In genomic region chr1:135583081-135583677, GRCm38 (mm10) we compare ENCODE assay signal across 8 mouse cellular contexts. TPM values are rescaled to one million over a fixed set of nuclear protein-coding genes. Genes with fewer than 3 reads are reported as not detected.
A peak's percentile ranks its signal among the peaks of the same experiment; 100 is the strongest.
DNase-seq lines count a peak whose midpoint lies in the region; ATAC-seq lines count a peak whose summit lies in the region.

No protein-coding gene starts in this region.

- H3K27ac ChIP-seq in hindbrain, embryonic 13.5 days, result peak overlapping the region; percentile 95
- no peak overlapping the region for H3K27ac ChIP-seq in neural tube, embryonic 11.5 days (ENCODE audit: low read depth, low read length)

- 5% methylated on average over 15 of the region's 15 CpGs for WGBS in hindbrain, embryonic 13.5 days
- 5% methylated on average over 15 of the region's 15 CpGs for WGBS in neural tube, embryonic 11.5 days

- H3K4me1 ChIP-seq in hindbrain, embryonic 13.5 days (replicated peaks), result peaks cover 76% of the 10 kb centered on the region
- H3K4me1 ChIP-seq in neural tube, embryonic 11.5 days (ENCODE audit: control insufficient read depth, insufficient read depth, low read length), result peaks cover 48% of the 10 kb centered on the region

- ATAC-seq in hindbrain, embryonic 13.5 days (ENCODE audit: low FRiP score), result peak; percentile 67
- ATAC-seq in neural tube, embryonic 11.5 days (ENCODE audit: insufficient read depth, low FRiP score, low TSS enrichment), result peak; percentile 32
- no peak for ATAC-seq in erythroblast, adult 5-6 weeks (replicated peaks; ENCODE audit: low FRiP score, poor library complexity, severe bottlenecking)
- ATAC-seq in granulocyte monocyte progenitor cell, adult 5-6 weeks (replicated peaks; ENCODE audit: poor library complexity, severe bottlenecking), result no peak

- no peaks in the 10 kb centered on the region for H3K9me3 ChIP-seq in hindbrain, embryonic 13.5 days
- H3K9me3 ChIP-seq in neural tube, embryonic 11.5 days (ENCODE audit: control insufficient read depth, low read length), result no peaks in the 10 kb centered on the region

- H3K4me2 ChIP-seq in hindbrain, embryonic 13.5 days, result peak overlapping the region; percentile 89
- peak overlapping the region; percentile 85 for H3K4me2 ChIP-seq in neural tube, embryonic 11.5 days (ENCODE audit: low read depth)

- H3K4me3 ChIP-seq in hindbrain, embryonic 13.5 days, result peak overlapping the region; percentile 71
- H3K4me3 ChIP-seq in neural tube, embryonic 11.5 days (ENCODE audit: low read depth, low read length), result peak overlapping the region; percentile 57

- H3K27me3 ChIP-seq in hindbrain, embryonic 13.5 days, result no peaks in the 10 kb centered on the region
- no peaks in the 10 kb centered on the region for H3K27me3 ChIP-seq in neural tube, embryonic 11.5 days (ENCODE audit: control insufficient read depth, insufficient read depth, low read length)

- DNase-seq in testis, postnatal 10 days (ENCODE audit: low spot score), result peak; percentile 73
- DNase-seq in testis, postnatal 14 days (ENCODE audit: low spot score), result no peak
- peak; percentile 61 to 75 for DNase-seq in frontal cortex, postnatal 10 days (ENCODE audit: low spot score in 2 of 2)
- peak; percentile 73 for DNase-seq in left cerebral cortex, postnatal 4 days
- DNase-seq in neural tube, embryonic 11.5 days (ENCODE audit: low spot score), result peak; percentile 78

- H3K36me3 ChIP-seq in hindbrain, embryonic 13.5 days, result peaks cover 7% of the 10 kb centered on the region
- H3K36me3 ChIP-seq in neural tube, embryonic 11.5 days (ENCODE audit: control insufficient read depth, insufficient read depth, low read length), result no peaks in the 10 kb centered on the region

- intact Hi-C loops in left cerebral cortex, postnatal 4 days (cut with DNase I), result no loop called here

- peak overlapping the region; percentile 92 for H3K9ac ChIP-seq in hindbrain, embryonic 13.5 days
- H3K9ac ChIP-seq in neural tube, embryonic 11.5 days (ENCODE audit: low read length), result peak overlapping the region; percentile 62

RNA-seq across cellular contexts. Expression of gene Nav1, which starts 23.9 kb away (rescaled TPM):
- 42.3 and 42.6 TPM in 2 replicates for polyA plus RNA-seq in hindbrain, embryonic 13.5 days (2015; fragmentation: Nextera tagmentation; extraction: Ambion mirVana)
- total RNA-seq in left cerebral cortex, postnatal 4 days (2021), result 100 to 1,000 TPM; 232 to 237 TPM
- 18.1 and 20.0 TPM in 2 replicates for polyA plus RNA-seq in neural tube, embryonic 11.5 days (2014; fragmentation: Nextera tagmentation; extraction: Ambion mirVana)
- 1.5 and 1.7 TPM in 2 replicates for total RNA-seq in erythroblast, adult 5-6 weeks (2015; ENCODE audit: low replicate concordance)
- 0.77 and 1.4 TPM in 2 replicates for total RNA-seq in erythroblast, adult 5-6 weeks (2017; ENCODE audit: low replicate concordance)
- 16.3 and 19.8 TPM in 2 replicates for total RNA-seq in granulocyte monocyte progenitor cell, adult 5-6 weeks (2014; fragmentation: Nextera tagmentation)
- total RNA-seq in granulocyte monocyte progenitor cell, adult 5-6 weeks (2017), result 2.9 and 3.6 TPM in 2 replicates

Comparison
In these comparisons a context has a peak if more than half of its experiments do, and no peak if none do; other contexts are left out.
1. ATAC-seq: peak in hindbrain, embryonic 13.5 days (single experiment) and neural tube, embryonic 11.5 days (single experiment); none in erythroblast, adult 5-6 weeks (single experiment) and granulocyte monocyte progenitor cell, adult 5-6 weeks (single experiment).
2. RNA of gene Nav1, which starts 23.9 kb away (total RNA-seq): 232 to 237 TPM in left cerebral cortex, postnatal 4 days; 2.9 to 19.8 TPM in granulocyte monocyte progenitor cell, adult 5-6 weeks and 0.77 to 1.7 TPM in erythroblast, adult 5-6 weeks; every median in the first group is over 10 times any median in the second.